In genomic region chr2:91061849-91062481, GRCm38 (mm10) we compare ENCODE assay signal across 9 mouse cellular contexts. TPM values are rescaled to one million over a fixed set of nuclear protein-coding genes. Genes with fewer than 3 reads are reported as not detected.
A peak's percentile ranks its signal among the peaks of the same experiment; 100 is the strongest.
DNase-seq lines count a peak whose midpoint lies in the region; ATAC-seq and TF ChIP-seq lines count a peak whose summit lies in the region.
"Had no signal": no experiment of that assay in that cellular context is flagged by ENCODE, and none has a peak within 500 bp of the region (broad histone marks: within the 10 kb centered on the region; RNA-seq: fewer than 3 reads in every experiment).

No protein-coding gene starts in this region.

- 86% methylated on average over 6 of the region's 6 CpGs for WGBS in hindbrain, embryonic 12.5 days
- WGBS in hindbrain, embryonic 14.5 days, result 80% methylated on average over 6 of the region's 6 CpGs
- WGBS in embryonic facial prominence, embryonic 15.5 days, result 68% methylated on average over 6 of the region's 6 CpGs
- WGBS in intestine, postnatal 0 days, result 77% methylated on average over 6 of the region's 6 CpGs
- 67% methylated on average over 6 of the region's 6 CpGs for WGBS in lung, embryonic 16.5 days

- H3K9ac ChIP-seq in hindbrain, embryonic 12.5 days, result 0 out of 2 replicates have a peak overlapping the region, but pooled peaks have one; percentile 5
- no peak overlapping the region for H3K9ac ChIP-seq in hindbrain, embryonic 14.5 days
- no peak overlapping the region for H3K9ac ChIP-seq in embryonic facial prominence, embryonic 15.5 days
- no peak overlapping the region for H3K9ac ChIP-seq in intestine, postnatal 0 days (ENCODE audit: low read depth, low read length)
- H3K9ac ChIP-seq in lung, embryonic 16.5 days (ENCODE audit: low read length), result no peak overlapping the region

- no peaks in the 10 kb centered on the region for H3K4me1 ChIP-seq in hindbrain, embryonic 12.5 days
- no peaks in the 10 kb centered on the region for H3K4me1 ChIP-seq in hindbrain, embryonic 14.5 days (replicated peaks; ENCODE audit: control insufficient read depth, insufficient read depth, low read length)
- H3K4me1 ChIP-seq in embryonic facial prominence, embryonic 15.5 days, result 0 out of 2 replicates have a peak, but pooled peaks cover 5% of the 10 kb centered on the region
- H3K4me1 ChIP-seq in intestine, postnatal 0 days (replicated peaks; ENCODE audit: control insufficient read depth, insufficient read depth, low read length), result no peaks in the 10 kb centered on the region
- no peaks in the 10 kb centered on the region for H3K4me1 ChIP-seq in lung, embryonic 16.5 days (replicated peaks; ENCODE audit: control insufficient read depth, insufficient read depth, low read length)

- no peak for DNase-seq in hindbrain, embryonic 14.5 days (ENCODE audit: low spot score)
- DNase-seq in retina, postnatal 1 day, result no peak
- DNase-seq in thymus, postnatal 25 days, result no peak
- DNase-seq in adrenal gland, postnatal 25 days, result no peak

- no peak for TF ChIP-seq CTCF in intestine, postnatal 0 days (IDR thresholded peaks at IDR 0.05; ENCODE audit: low read depth)

- no peak overlapping the region for H3K4me2 ChIP-seq in hindbrain, embryonic 12.5 days (replicated peaks)
- H3K4me2 ChIP-seq in hindbrain, embryonic 14.5 days (replicated peaks), result no peak overlapping the region
- no peak overlapping the region for H3K4me2 ChIP-seq in embryonic facial prominence, embryonic 15.5 days (replicated peaks)
- no peak overlapping the region for H3K4me2 ChIP-seq in intestine, postnatal 0 days (replicated peaks; ENCODE audit: low read depth)
- H3K4me2 ChIP-seq in lung, embryonic 16.5 days (ENCODE audit: low read depth, low read length), result no peak overlapping the region

- no peaks in the 10 kb centered on the region for H3K27me3 ChIP-seq in hindbrain, embryonic 12.5 days
- no peaks in the 10 kb centered on the region for H3K27me3 ChIP-seq in hindbrain, embryonic 14.5 days (ENCODE audit: control insufficient read depth, insufficient read depth, low read length)
- no peaks in the 10 kb centered on the region for H3K27me3 ChIP-seq in embryonic facial prominence, embryonic 15.5 days
- no peaks in the 10 kb centered on the region for H3K27me3 ChIP-seq in intestine, postnatal 0 days (replicated peaks; ENCODE audit: control insufficient read depth, insufficient read depth, low read length)
- H3K27me3 ChIP-seq in lung, embryonic 16.5 days (ENCODE audit: control insufficient read depth, insufficient read depth, low read depth, low read length), result no peaks in the 10 kb centered on the region
- H3K27me3 ChIP-seq: megakaryocyte, embryonic 14.5 days had no signal

- no peak overlapping the region for H3K27ac ChIP-seq in hindbrain, embryonic 12.5 days
- no peak overlapping the region for H3K27ac ChIP-seq in hindbrain, embryonic 14.5 days
- H3K27ac ChIP-seq in embryonic facial prominence, embryonic 15.5 days (replicated peaks), result peak overlapping the region; percentile 53; the same call in 1 of the 2 replicates
- H3K27ac ChIP-seq in intestine, postnatal 0 days (ENCODE audit: low read depth, low read length), result peak overlapping the region; percentile 50; the same call in 1 of the 2 replicates
- H3K27ac ChIP-seq in lung, embryonic 16.5 days (ENCODE audit: low read length), result peak overlapping the region; percentile 4

- ATAC-seq in hindbrain, embryonic 12.5 days (ENCODE audit: low FRiP score), result no peak
- no peak for ATAC-seq in hindbrain, embryonic 14.5 days (ENCODE audit: low FRiP score)
- no peak; the same call in 1 of the 2 replicates for ATAC-seq in embryonic facial prominence, embryonic 15.5 days (ENCODE audit: insufficient number of reproducible peaks, low FRiP score, low TSS enrichment, low read depth)
- ATAC-seq in intestine, postnatal 0 days, result 0 out of 2 replicates have a peak, but pooled peaks have one; percentile 19
- ATAC-seq in lung, embryonic 16.5 days (ENCODE audit: low read depth), result peak; percentile 53

- H3K9me3 ChIP-seq in hindbrain, embryonic 12.5 days (replicated peaks), result no peaks in the 10 kb centered on the region
- H3K9me3 ChIP-seq in hindbrain, embryonic 14.5 days (ENCODE audit: control insufficient read depth, low read length), result no peaks in the 10 kb centered on the region
- H3K9me3 ChIP-seq in embryonic facial prominence, embryonic 15.5 days (replicated peaks), result no peaks in the 10 kb centered on the region
- H3K9me3 ChIP-seq in intestine, postnatal 0 days (ENCODE audit: control insufficient read depth), result no peaks in the 10 kb centered on the region
- no peaks in the 10 kb centered on the region for H3K9me3 ChIP-seq in lung, embryonic 16.5 days (ENCODE audit: control insufficient read depth, low read length)
- H3K9me3 ChIP-seq: megakaryocyte, embryonic 14.5 days had no signal

- peaks cover 88% of the 10 kb centered on the region for H3K36me3 ChIP-seq in hindbrain, embryonic 12.5 days
- peaks cover 92% of the 10 kb centered on the region for H3K36me3 ChIP-seq in hindbrain, embryonic 14.5 days (replicated peaks; ENCODE audit: control insufficient read depth, insufficient read depth)
- H3K36me3 ChIP-seq in embryonic facial prominence, embryonic 15.5 days, result peaks cover 92% of the 10 kb centered on the region
- H3K36me3 ChIP-seq in intestine, postnatal 0 days (ENCODE audit: control insufficient read depth, insufficient read depth), result peaks cover 77% of the 10 kb centered on the region
- peaks cover 45% of the 10 kb centered on the region for H3K36me3 ChIP-seq in lung, embryonic 16.5 days (ENCODE audit: control insufficient read depth, insufficient read depth, low read length)

- H3K4me3 ChIP-seq in hindbrain, embryonic 12.5 days, result no peak overlapping the region
- no peak overlapping the region for H3K4me3 ChIP-seq in hindbrain, embryonic 14.5 days (replicated peaks; ENCODE audit: low read length)
- H3K4me3 ChIP-seq in embryonic facial prominence, embryonic 15.5 days (replicated peaks), result no peak overlapping the region
- no peak overlapping the region for H3K4me3 ChIP-seq in intestine, postnatal 0 days (ENCODE audit: low read depth, low read length)
- H3K4me3 ChIP-seq in lung, embryonic 16.5 days (ENCODE audit: low read length), result no peak overlapping the region
- H3K4me3 ChIP-seq: megakaryocyte, embryonic 14.5 days had no signal

RNA-seq across cellular contexts. Expression of gene Psmc3, which starts 8.2 kb away (rescaled TPM):
- polyA plus RNA-seq in hindbrain, embryonic 12.5 days (2016; fragmentation: Nextera tagmentation; extraction: Ambion mirVana), result 274 and 282 TPM in 2 replicates
- 237 and 243 TPM in 2 replicates for polyA plus RNA-seq in hindbrain, embryonic 14.5 days (2014; fragmentation: Nextera tagmentation; extraction: Ambion mirVana)
- 282 and 288 TPM in 2 replicates for polyA plus RNA-seq in embryonic facial prominence, embryonic 15.5 days (2015; fragmentation: Nextera tagmentation; extraction: Ambion mirVana)
- polyA plus RNA-seq in intestine, postnatal 0 days (2015; fragmentation: Nextera tagmentation; extraction: Ambion mirVana), result 155 and 163 TPM in 2 replicates
- 278 and 298 TPM in 2 replicates for polyA plus RNA-seq in lung, embryonic 16.5 days (2015; fragmentation: Nextera tagmentation; extraction: Ambion mirVana)
- total RNA-seq in adrenal gland, postnatal 25 days (2021), result 203 and 258 TPM in 2 replicates

RNA-seq across cellular contexts. Expression of gene Slc39a13, which starts 8.3 kb away (rescaled TPM):
- polyA plus RNA-seq in hindbrain, embryonic 12.5 days (2016; fragmentation: Nextera tagmentation; extraction: Ambion mirVana), result 32.6 and 36.1 TPM in 2 replicates
- 27.4 and 27.6 TPM in 2 replicates for polyA plus RNA-seq in hindbrain, embryonic 14.5 days (2014; fragmentation: Nextera tagmentation; extraction: Ambion mirVana)
- polyA plus RNA-seq in embryonic facial prominence, embryonic 15.5 days (2015; fragmentation: Nextera tagmentation; extraction: Ambion mirVana), result 75.8 and 80.0 TPM in 2 replicates
- 12.6 and 15.0 TPM in 2 replicates for polyA plus RNA-seq in intestine, postnatal 0 days (2015; fragmentation: Nextera tagmentation; extraction: Ambion mirVana)
- 39.2 and 44.4 TPM in 2 replicates for polyA plus RNA-seq in lung, embryonic 16.5 days (2015; fragmentation: Nextera tagmentation; extraction: Ambion mirVana)
- 31.2 and 32.7 TPM in 2 replicates for total RNA-seq in adrenal gland, postnatal 25 days (2021)

RNA-seq across cellular contexts. Expression of gene Spi1, which starts 20.2 kb away (rescaled TPM):
- 4.2 and 4.6 TPM in 2 replicates for polyA plus RNA-seq in hindbrain, embryonic 12.5 days (2016; fragmentation: Nextera tagmentation; extraction: Ambion mirVana)
- polyA plus RNA-seq in hindbrain, embryonic 14.5 days (2014; fragmentation: Nextera tagmentation; extraction: Ambion mirVana), result 4.1 and 4.3 TPM in 2 replicates
- polyA plus RNA-seq in embryonic facial prominence, embryonic 15.5 days (2015; fragmentation: Nextera tagmentation; extraction: Ambion mirVana), result 12.3 and 12.4 TPM in 2 replicates
- polyA plus RNA-seq in intestine, postnatal 0 days (2015; fragmentation: Nextera tagmentation; extraction: Ambion mirVana), result 5.1 and 7.3 TPM in 2 replicates
- polyA plus RNA-seq in lung, embryonic 16.5 days (2015; fragmentation: Nextera tagmentation; extraction: Ambion mirVana), result 6.4 and 8.8 TPM in 2 replicates
- total RNA-seq in adrenal gland, postnatal 25 days (2021), result 3.0 and 3.3 TPM in 2 replicates

RNA-seq across cellular contexts. Expression of gene Rapsn, which starts 26.5 kb away (rescaled TPM):
- 2.5 and 4.1 TPM in 2 replicates for polyA plus RNA-seq in hindbrain, embryonic 12.5 days (2016; fragmentation: Nextera tagmentation; extraction: Ambion mirVana)
- 0.97 and 1.1 TPM in 2 replicates for polyA plus RNA-seq in hindbrain, embryonic 14.5 days (2014; fragmentation: Nextera tagmentation; extraction: Ambion mirVana)
- polyA plus RNA-seq in embryonic facial prominence, embryonic 15.5 days (2015; fragmentation: Nextera tagmentation; extraction: Ambion mirVana), result 24.0 and 34.6 TPM in 2 replicates
- 0.50 and 0.55 TPM in 2 replicates for polyA plus RNA-seq in intestine, postnatal 0 days (2015; fragmentation: Nextera tagmentation; extraction: Ambion mirVana)
- polyA plus RNA-seq in lung, embryonic 16.5 days (2015; fragmentation: Nextera tagmentation; extraction: Ambion mirVana), result 2.0 and 2.3 TPM in 2 replicates
- 2.1 and 2.9 TPM in 2 replicates for total RNA-seq in adrenal gland, postnatal 25 days (2021)

RNA-seq across cellular contexts. Expression of gene Mybpc3, which starts 56.0 kb away (rescaled TPM):
- 0.28 and 0.30 TPM in 2 replicates for polyA plus RNA-seq in hindbrain, embryonic 12.5 days (2016; fragmentation: Nextera tagmentation; extraction: Ambion mirVana)
- polyA plus RNA-seq in hindbrain, embryonic 14.5 days (2014; fragmentation: Nextera tagmentation; extraction: Ambion mirVana), result not detected in 2 replicates
- 0.32 and 0.40 TPM in 2 replicates for polyA plus RNA-seq in embryonic facial prominence, embryonic 15.5 days (2015; fragmentation: Nextera tagmentation; extraction: Ambion mirVana)
- polyA plus RNA-seq in intestine, postnatal 0 days (2015; fragmentation: Nextera tagmentation; extraction: Ambion mirVana), result not detected in 2 replicates
- polyA plus RNA-seq in lung, embryonic 16.5 days (2015; fragmentation: Nextera tagmentation; extraction: Ambion mirVana), result 13.0 and 18.0 TPM in 2 replicates
- total RNA-seq in adrenal gland, postnatal 25 days (2021), result not detected in 2 replicates

Comparison
In these comparisons a context has a peak if more than half of its experiments do, and no peak if none do; other contexts are left out.
1. ATAC-seq: peak in intestine, postnatal 0 days (single experiment) and lung, embryonic 16.5 days (single experiment); none in hindbrain, embryonic 12.5 days (single experiment), hindbrain, embryonic 14.5 days (single experiment) and embryonic facial prominence, embryonic 15.5 days (single experiment).
2. H3K27ac ChIP-seq: peak in embryonic facial prominence, embryonic 15.5 days (single experiment), intestine, postnatal 0 days (single experiment) and lung, embryonic 16.5 days (single experiment); none in hindbrain, embryonic 12.5 days (single experiment) and hindbrain, embryonic 14.5 days (single experiment).